In genomic region chr14:102699015-102699414, GRCm38 (mm10) we compare ENCODE assay signal across 29 mouse cellular contexts.
DNase-seq lines count a peak whose midpoint lies in the region; ATAC-seq and TF ChIP-seq lines count a peak whose summit lies in the region.
"Had no signal": no experiment of that assay in that cellular context is flagged by ENCODE, and none has a peak within 500 bp of the region (broad histone marks: within the 10 kb centered on the region; RNA-seq: fewer than 3 reads in every experiment).

No protein-coding gene starts in this region.

- no peak overlapping the region for H3K4me3 ChIP-seq in hindbrain, embryonic 11.5 days (ENCODE audit: low read depth, low read length)
- no peak overlapping the region for H3K4me3 ChIP-seq in hindbrain, embryonic 10.5 days
- no peak overlapping the region for H3K4me3 ChIP-seq in midbrain, embryonic 11.5 days (ENCODE audit: low read depth, low read length)
- no peak overlapping the region for H3K4me3 ChIP-seq in midbrain, embryonic 10.5 days
- no peak overlapping the region for H3K4me3 ChIP-seq in midbrain, embryonic 13.5 days (replicated peaks)
- no peak overlapping the region for H3K4me3 ChIP-seq in midbrain, postnatal 0 days (ENCODE audit: low read depth, low read length)
- no peak overlapping the region for H3K4me3 ChIP-seq in midbrain, embryonic 15.5 days
- H3K4me3 ChIP-seq in forebrain, embryonic 10.5 days = no peak overlapping the region
- H3K4me3 ChIP-seq: embryonic facial prominence, embryonic 13.5 days; embryonic facial prominence, embryonic 15.5 days; erythroblast, embryonic 14.5 days; forebrain, embryonic 13.5 days; forebrain, embryonic 15.5 days had no signal

- no peaks in the 10 kb centered on the region for H3K27me3 ChIP-seq in hindbrain, embryonic 11.5 days (ENCODE audit: control insufficient read depth, insufficient read depth, low read length)
- no peaks in the 10 kb centered on the region for H3K27me3 ChIP-seq in hindbrain, embryonic 10.5 days (ENCODE audit: insufficient read depth, poor library complexity, severe bottlenecking)
- no peaks in the 10 kb centered on the region for H3K27me3 ChIP-seq in midbrain, embryonic 11.5 days (ENCODE audit: control insufficient read depth, insufficient read depth, low read length)
- H3K27me3 ChIP-seq in midbrain, embryonic 10.5 days (ENCODE audit: low read depth, poor library complexity, severe bottlenecking) = no peaks in the 10 kb centered on the region
- H3K27me3 ChIP-seq in midbrain, embryonic 13.5 days = no peaks in the 10 kb centered on the region
- H3K27me3 ChIP-seq in midbrain, postnatal 0 days (ENCODE audit: insufficient read depth, low read length) = no peaks in the 10 kb centered on the region
- H3K27me3 ChIP-seq in midbrain, embryonic 15.5 days (replicated peaks) = no peaks in the 10 kb centered on the region
- H3K27me3 ChIP-seq in forebrain, embryonic 10.5 days (ENCODE audit: poor library complexity, severe bottlenecking) = no peaks in the 10 kb centered on the region
- H3K27me3 ChIP-seq: CH12.LX; embryonic facial prominence, embryonic 13.5 days; embryonic facial prominence, embryonic 15.5 days; forebrain, embryonic 13.5 days; forebrain, embryonic 15.5 days; Patski had no signal

- no peak overlapping the region for H3K27ac ChIP-seq in hindbrain, embryonic 11.5 days (ENCODE audit: low read depth, low read length)
- no peak overlapping the region for H3K27ac ChIP-seq in hindbrain, embryonic 10.5 days
- H3K27ac ChIP-seq in midbrain, embryonic 11.5 days (ENCODE audit: low read depth, low read length) = no peak overlapping the region
- H3K27ac ChIP-seq in midbrain, embryonic 10.5 days (replicated peaks) = no peak overlapping the region
- H3K27ac ChIP-seq in midbrain, embryonic 13.5 days = no peak overlapping the region
- no peak overlapping the region for H3K27ac ChIP-seq in midbrain, postnatal 0 days (ENCODE audit: low read depth, low read length)
- no peak overlapping the region for H3K27ac ChIP-seq in midbrain, embryonic 15.5 days
- no peak overlapping the region for H3K27ac ChIP-seq in forebrain, embryonic 10.5 days
- H3K27ac ChIP-seq: embryonic facial prominence, embryonic 13.5 days; embryonic facial prominence, embryonic 15.5 days; forebrain, embryonic 13.5 days; forebrain, embryonic 15.5 days had no signal

- 80% methylated on average over 3 of the region's 3 CpGs for WGBS in hindbrain, embryonic 11.5 days
- 85% methylated on average over 3 of the region's 3 CpGs for WGBS in hindbrain, embryonic 10.5 days
- 73% methylated on average over 3 of the region's 3 CpGs for WGBS in midbrain, embryonic 11.5 days
- 89% methylated on average over 3 of the region's 3 CpGs for WGBS in midbrain, embryonic 10.5 days
- 61% methylated on average over 3 of the region's 3 CpGs for WGBS in midbrain, embryonic 13.5 days
- WGBS in midbrain, postnatal 0 days = 55% methylated on average over 3 of the region's 3 CpGs
- WGBS in midbrain, embryonic 15.5 days = 59% methylated on average over 3 of the region's 3 CpGs
- WGBS in forebrain, embryonic 10.5 days = 88% methylated on average over 3 of the region's 3 CpGs

- ATAC-seq in hindbrain, embryonic 11.5 days (ENCODE audit: low FRiP score) = peak; percentile 51; the same call in 1 of the 2 replicates
- ATAC-seq in midbrain, embryonic 11.5 days (ENCODE audit: low FRiP score) = no peak
- peak; percentile 60; the same call in 1 of the 2 replicates for ATAC-seq in midbrain, embryonic 13.5 days
- ATAC-seq in midbrain, postnatal 0 days (ENCODE audit: low FRiP score) = no peak
- peak; percentile 39; the same call in 1 of the 2 replicates for ATAC-seq in midbrain, embryonic 15.5 days (replicated peaks)
- ATAC-seq: activated CD4-positive, CD25-positive, alpha-beta regulatory T cell, adult 4 months; CD4-positive, CD25-positive, alpha-beta regulatory T cell, adult 4 months; forebrain, embryonic 13.5 days; forebrain, embryonic 15.5 days; Patski had no signal

- H3K36me3 ChIP-seq in hindbrain, embryonic 11.5 days (ENCODE audit: control insufficient read depth, insufficient read depth, low read length) = no peaks in the 10 kb centered on the region
- H3K36me3 ChIP-seq in hindbrain, embryonic 10.5 days = no peaks in the 10 kb centered on the region
- H3K36me3 ChIP-seq in midbrain, embryonic 11.5 days (ENCODE audit: control insufficient read depth, insufficient read depth, low read length) = no peaks in the 10 kb centered on the region
- no peaks in the 10 kb centered on the region for H3K36me3 ChIP-seq in midbrain, embryonic 10.5 days
- no peaks in the 10 kb centered on the region for H3K36me3 ChIP-seq in midbrain, embryonic 13.5 days
- no peaks in the 10 kb centered on the region for H3K36me3 ChIP-seq in midbrain, postnatal 0 days (ENCODE audit: insufficient read depth, low read length)
- H3K36me3 ChIP-seq in midbrain, embryonic 15.5 days (replicated peaks) = no peaks in the 10 kb centered on the region
- no peaks in the 10 kb centered on the region for H3K36me3 ChIP-seq in forebrain, embryonic 10.5 days (replicated peaks)
- H3K36me3 ChIP-seq: embryonic facial prominence, embryonic 13.5 days; embryonic facial prominence, embryonic 15.5 days; forebrain, embryonic 15.5 days; G1E had no signal

- no peaks in the 10 kb centered on the region for H3K4me1 ChIP-seq in hindbrain, embryonic 11.5 days (replicated peaks; ENCODE audit: control insufficient read depth, insufficient read depth, low read length)
- H3K4me1 ChIP-seq in hindbrain, embryonic 10.5 days (replicated peaks) = no peaks in the 10 kb centered on the region
- no peaks in the 10 kb centered on the region for H3K4me1 ChIP-seq in midbrain, embryonic 11.5 days (ENCODE audit: control insufficient read depth, insufficient read depth, low read length)
- no peaks in the 10 kb centered on the region for H3K4me1 ChIP-seq in midbrain, embryonic 10.5 days
- H3K4me1 ChIP-seq in midbrain, embryonic 13.5 days (replicated peaks) = peaks cover 4% of the 10 kb centered on the region; the same call in 1 of the 2 replicates
- H3K4me1 ChIP-seq in midbrain, postnatal 0 days (ENCODE audit: insufficient read depth, low read length) = no peaks in the 10 kb centered on the region
- H3K4me1 ChIP-seq in midbrain, embryonic 15.5 days = no peaks in the 10 kb centered on the region
- H3K4me1 ChIP-seq in forebrain, embryonic 10.5 days = no peaks in the 10 kb centered on the region
- H3K4me1 ChIP-seq: embryonic facial prominence, embryonic 13.5 days; embryonic facial prominence, embryonic 15.5 days; forebrain, embryonic 13.5 days; forebrain, embryonic 15.5 days had no signal

- H3K9me3 ChIP-seq in hindbrain, embryonic 11.5 days (ENCODE audit: control insufficient read depth, low read length) = no peaks in the 10 kb centered on the region
- H3K9me3 ChIP-seq in hindbrain, embryonic 10.5 days = no peaks in the 10 kb centered on the region
- no peaks in the 10 kb centered on the region for H3K9me3 ChIP-seq in midbrain, embryonic 11.5 days (ENCODE audit: control insufficient read depth, low read length)
- H3K9me3 ChIP-seq in midbrain, embryonic 10.5 days (replicated peaks) = no peaks in the 10 kb centered on the region
- H3K9me3 ChIP-seq in midbrain, embryonic 13.5 days = no peaks in the 10 kb centered on the region
- no peaks in the 10 kb centered on the region for H3K9me3 ChIP-seq in midbrain, postnatal 0 days (ENCODE audit: low read length)
- H3K9me3 ChIP-seq in midbrain, embryonic 15.5 days = no peaks in the 10 kb centered on the region
- no peaks in the 10 kb centered on the region for H3K9me3 ChIP-seq in forebrain, embryonic 10.5 days
- H3K9me3 ChIP-seq: embryonic facial prominence, embryonic 13.5 days; embryonic facial prominence, embryonic 15.5 days; forebrain, embryonic 13.5 days; forebrain, embryonic 15.5 days had no signal

- no peak overlapping the region for H3K9ac ChIP-seq in hindbrain, embryonic 11.5 days (ENCODE audit: low read depth, low read length)
- H3K9ac ChIP-seq in midbrain, embryonic 11.5 days (ENCODE audit: low read length) = no peak overlapping the region
- no peak overlapping the region for H3K9ac ChIP-seq in midbrain, embryonic 13.5 days (replicated peaks)
- no peak overlapping the region for H3K9ac ChIP-seq in midbrain, postnatal 0 days (replicated peaks; ENCODE audit: low read length, poor library complexity, severe bottlenecking)
- no peak overlapping the region for H3K9ac ChIP-seq in midbrain, embryonic 15.5 days
- H3K9ac ChIP-seq: embryonic facial prominence, embryonic 13.5 days; embryonic facial prominence, embryonic 15.5 days; forebrain, embryonic 13.5 days; forebrain, embryonic 15.5 days had no signal

- no peak overlapping the region for H3K4me2 ChIP-seq in hindbrain, embryonic 11.5 days (replicated peaks; ENCODE audit: low read depth, low read length)
- no peak overlapping the region for H3K4me2 ChIP-seq in midbrain, embryonic 11.5 days
- no peak overlapping the region for H3K4me2 ChIP-seq in midbrain, embryonic 13.5 days (replicated peaks)
- H3K4me2 ChIP-seq in midbrain, postnatal 0 days (ENCODE audit: low read depth, low read length, poor library complexity, severe bottlenecking) = no peak overlapping the region
- no peak overlapping the region for H3K4me2 ChIP-seq in midbrain, embryonic 15.5 days
- H3K4me2 ChIP-seq: embryonic facial prominence, embryonic 13.5 days; embryonic facial prominence, embryonic 15.5 days; forebrain, embryonic 13.5 days; forebrain, embryonic 15.5 days had no signal

- TF ChIP-seq CTCF in midbrain, postnatal 0 days (IDR thresholded peaks at IDR 0.05) = no peak

- DNase-seq in hindbrain, embryonic 11.5 days (ENCODE audit: low spot score) = no peak
- no peak for DNase-seq in hindbrain, embryonic 10.5 days (ENCODE audit: low spot score)
- DNase-seq in midbrain, embryonic 11.5 days (ENCODE audit: low spot score, missing footprints) = peak; percentile 51
- no peak for DNase-seq in midbrain, embryonic 10.5 days (ENCODE audit: low spot score)
- DNase-seq in midbrain, postnatal 0 days (ENCODE audit: low spot score) = no peak
- DNase-seq in forebrain, embryonic 10.5 days (ENCODE audit: extremely low spot score, low spot score) = no peak
- DNase-seq: adrenal gland, adult 8-10 months; adrenal gland, postnatal 14 days; adrenal gland, postnatal 36 days; B cell, adult 2 months; cerebellum, adult 11 months; cerebellum, adult 18-20 months; cerebellum, adult 8-10 months; cerebellum, adult 9-11 months; cerebellum, postnatal 14 days; cerebellum, postnatal 36 days; embryo, embryonic 11 days had no signal

Comparison
In these comparisons a context has a peak if more than half of its experiments do, and no peak if none do; other contexts are left out.
1. ATAC-seq: peak in hindbrain, embryonic 11.5 days (single experiment), midbrain, embryonic 13.5 days (single experiment) and midbrain, embryonic 15.5 days (single experiment); none in midbrain, embryonic 11.5 days (single experiment) and midbrain, postnatal 0 days (single experiment).